Comparison of ENCODE assay signal across 10 mouse cellular contexts in genomic region chr4:154985151-154985777, GRCm38 (mm10). TPM values are rescaled to one million over a fixed set of nuclear protein-coding genes. Genes with fewer than 3 reads are reported as not detected.
DNase-seq lines count a peak whose midpoint lies in the region; ATAC-seq lines count a peak whose summit lies in the region.
"Had no signal": no experiment of that assay in that cellular context is flagged by ENCODE, and none has a peak within 500 bp of the region (broad histone marks: within the 10 kb centered on the region; RNA-seq: fewer than 3 reads in every experiment).

No protein-coding gene starts in this region.

- no peak for DNase-seq in heart, postnatal 4 days
- peak; percentile 55 for DNase-seq in midbrain, embryonic 10.5 days (ENCODE audit: low spot score)
- no peak for DNase-seq in midbrain, embryonic 14.5 days
- no peak for DNase-seq in embryonic facial prominence, embryonic 10.5 days (ENCODE audit: low spot score)
- DNase-seq in thymus, postnatal 10 days (ENCODE audit: low spot score in 2 of 2), result no peak

- no peak overlapping the region for H3K4me2 ChIP-seq in heart, embryonic 14.5 days (ENCODE audit: low read length)
- H3K4me2 ChIP-seq in midbrain, embryonic 14.5 days (ENCODE audit: low read length), result no peak overlapping the region
- H3K4me2 ChIP-seq in neural tube, embryonic 14.5 days (ENCODE audit: low read depth, low read length), result no peak overlapping the region

- H3K9ac ChIP-seq in heart, embryonic 14.5 days (ENCODE audit: low read length), result peak overlapping the region; percentile 4; the same call in 1 of the 2 replicates
- no peak overlapping the region for H3K9ac ChIP-seq in midbrain, embryonic 14.5 days (replicated peaks; ENCODE audit: low read length)
- H3K9ac ChIP-seq in neural tube, embryonic 14.5 days (replicated peaks; ENCODE audit: low read depth, low read length), result 0 out of 2 replicates have a peak overlapping the region, but pooled peaks have one; percentile 2

- no peaks in the 10 kb centered on the region for H3K9me3 ChIP-seq in heart, embryonic 14.5 days (ENCODE audit: control insufficient read depth, low read length)
- H3K9me3 ChIP-seq in midbrain, embryonic 10.5 days (replicated peaks), result no peaks in the 10 kb centered on the region
- H3K9me3 ChIP-seq in midbrain, embryonic 14.5 days (ENCODE audit: control insufficient read depth, low read length), result no peaks in the 10 kb centered on the region
- no peaks in the 10 kb centered on the region for H3K9me3 ChIP-seq in embryonic facial prominence, embryonic 10.5 days
- no peaks in the 10 kb centered on the region for H3K9me3 ChIP-seq in neural tube, embryonic 14.5 days (ENCODE audit: control insufficient read depth, low read length)
- H3K9me3 ChIP-seq: intestine, embryonic 15.5 days had no signal

- ATAC-seq in heart, embryonic 14.5 days (ENCODE audit: insufficient number of reproducible peaks, insufficient read depth, low FRiP score, low read depth), result no peak
- ATAC-seq in midbrain, embryonic 14.5 days (ENCODE audit: low FRiP score, low TSS enrichment), result no peak
- no peak for ATAC-seq in neural tube, embryonic 14.5 days (ENCODE audit: low read depth)
- ATAC-seq: intestine, embryonic 15.5 days had no signal

- no peak overlapping the region for H3K27ac ChIP-seq in heart, embryonic 14.5 days (replicated peaks in 1 of 2; ENCODE audit: control insufficient read depth in 1 of 2, insufficient read depth in 1 of 2, low read depth in 2 of 2, low read length in 2 of 2)
- peak overlapping the region; percentile 85 for H3K27ac ChIP-seq in midbrain, embryonic 10.5 days (replicated peaks)
- no peak overlapping the region for H3K27ac ChIP-seq in midbrain, embryonic 14.5 days (replicated peaks; ENCODE audit: low read depth, low read length)
- H3K27ac ChIP-seq in embryonic facial prominence, embryonic 10.5 days (replicated peaks), result peak overlapping the region; percentile 78
- H3K27ac ChIP-seq in neural tube, embryonic 14.5 days (ENCODE audit: low read depth, low read length), result no peak overlapping the region
- H3K27ac ChIP-seq: intestine, embryonic 15.5 days had no signal

- peaks cover 20% of the 10 kb centered on the region for H3K27me3 ChIP-seq in heart, embryonic 14.5 days (ENCODE audit: control insufficient read depth, insufficient read depth, low read length)
- peaks cover 37% of the 10 kb centered on the region for H3K27me3 ChIP-seq in midbrain, embryonic 10.5 days (ENCODE audit: low read depth, poor library complexity, severe bottlenecking)
- H3K27me3 ChIP-seq in midbrain, embryonic 14.5 days (ENCODE audit: control insufficient read depth, insufficient read depth, low read length), result peaks cover 10% of the 10 kb centered on the region
- H3K27me3 ChIP-seq in embryonic facial prominence, embryonic 10.5 days (replicated peaks; ENCODE audit: low read depth, poor library complexity, severe bottlenecking), result peaks cover 40% of the 10 kb centered on the region
- H3K27me3 ChIP-seq in neural tube, embryonic 14.5 days (ENCODE audit: control insufficient read depth, insufficient read depth, low read length), result 0 out of 2 replicates have a peak, but pooled peaks cover 4% of the 10 kb centered on the region
- H3K27me3 ChIP-seq: intestine, embryonic 15.5 days had no signal

- 84% methylated on average over 5 of the region's 5 CpGs for WGBS in heart, embryonic 14.5 days
- 63% methylated on average over 5 of the region's 5 CpGs for WGBS in midbrain, embryonic 10.5 days
- WGBS in midbrain, embryonic 14.5 days, result 59% methylated on average over 5 of the region's 5 CpGs
- 83% methylated on average over 5 of the region's 5 CpGs for WGBS in embryonic facial prominence, embryonic 10.5 days
- WGBS in neural tube, embryonic 14.5 days, result 78% methylated on average over 5 of the region's 5 CpGs

- H3K36me3 ChIP-seq in heart, embryonic 14.5 days (ENCODE audit: control insufficient read depth, insufficient read depth, low read length), result peaks cover 13% of the 10 kb centered on the region
- H3K36me3 ChIP-seq in midbrain, embryonic 10.5 days, result peaks cover 20% of the 10 kb centered on the region
- peaks cover 15% of the 10 kb centered on the region for H3K36me3 ChIP-seq in midbrain, embryonic 14.5 days (ENCODE audit: control insufficient read depth, insufficient read depth, low read length)
- H3K36me3 ChIP-seq in embryonic facial prominence, embryonic 10.5 days (replicated peaks), result peaks cover 21% of the 10 kb centered on the region
- H3K36me3 ChIP-seq in neural tube, embryonic 14.5 days (ENCODE audit: control insufficient read depth, insufficient read depth, low read length), result peaks cover 10% of the 10 kb centered on the region

- peaks cover 3 to 6% of the 10 kb centered on the region in 2 experiments; a peak in 2 of 4 replicates for H3K4me1 ChIP-seq in heart, embryonic 14.5 days (ENCODE audit: control insufficient read depth in 2 of 2, insufficient read depth in 2 of 2, low read length in 2 of 2)
- peaks cover 59% of the 10 kb centered on the region for H3K4me1 ChIP-seq in midbrain, embryonic 10.5 days
- peaks cover 8% of the 10 kb centered on the region for H3K4me1 ChIP-seq in midbrain, embryonic 14.5 days (ENCODE audit: control insufficient read depth, insufficient read depth, low read length)
- H3K4me1 ChIP-seq in embryonic facial prominence, embryonic 10.5 days, result peaks cover 54% of the 10 kb centered on the region
- H3K4me1 ChIP-seq in neural tube, embryonic 14.5 days (ENCODE audit: control insufficient read depth, insufficient read depth, low read length), result peaks cover 4% of the 10 kb centered on the region; the same call in 1 of the 2 replicates

- H3K4me3 ChIP-seq in heart, embryonic 14.5 days (ENCODE audit: control insufficient read depth in 1 of 2, insufficient read depth in 1 of 2, low read depth in 1 of 2, low read length in 2 of 2), result no peak overlapping the region
- H3K4me3 ChIP-seq in midbrain, embryonic 10.5 days, result peak overlapping the region; percentile 30; the same call in 1 of the 2 replicates
- H3K4me3 ChIP-seq in midbrain, embryonic 14.5 days (replicated peaks; ENCODE audit: low read depth, low read length), result no peak overlapping the region
- H3K4me3 ChIP-seq in embryonic facial prominence, embryonic 10.5 days, result no peak overlapping the region
- no peak overlapping the region for H3K4me3 ChIP-seq in neural tube, embryonic 14.5 days (ENCODE audit: low read depth, low read length)
- H3K4me3 ChIP-seq: intestine, embryonic 15.5 days; myocyte had no signal

RNA-seq across cellular contexts. Expression of gene Pank4, which starts 21.3 kb away (rescaled TPM):
- 41.4 and 42.1 TPM in 2 replicates for polyA plus RNA-seq in heart, embryonic 14.5 days (2014; fragmentation: Nextera tagmentation; extraction: Ambion mirVana)
- total RNA-seq in heart, postnatal 4 days (2021), result 10 to 100 TPM; 34.9 to 37.5 TPM
- 47.6 and 48.6 TPM in 2 replicates for polyA plus RNA-seq in midbrain, embryonic 10.5 days (2016; fragmentation: Nextera tagmentation; extraction: Ambion mirVana)
- 30.6 and 38.8 TPM in 2 replicates for polyA plus RNA-seq in midbrain, embryonic 14.5 days (2014; fragmentation: Nextera tagmentation; extraction: Ambion mirVana)
- polyA plus RNA-seq in embryonic facial prominence, embryonic 10.5 days (2016; fragmentation: Nextera tagmentation; extraction: Ambion mirVana), result 49.2 and 50.1 TPM in 2 replicates
- polyA plus RNA-seq in neural tube, embryonic 14.5 days (2014; fragmentation: Nextera tagmentation; extraction: Ambion mirVana), result 36.1 and 37.3 TPM in 2 replicates

RNA-seq across cellular contexts. Expression of gene Hes5, which starts 24.5 kb away (rescaled TPM):
- 0.24 and 0.47 TPM in 2 replicates for polyA plus RNA-seq in heart, embryonic 14.5 days (2014; fragmentation: Nextera tagmentation; extraction: Ambion mirVana)
- not detected for total RNA-seq in heart, postnatal 4 days (2021)
- polyA plus RNA-seq in midbrain, embryonic 10.5 days (2016; fragmentation: Nextera tagmentation; extraction: Ambion mirVana), result 690 and 827 TPM in 2 replicates
- polyA plus RNA-seq in midbrain, embryonic 14.5 days (2014; fragmentation: Nextera tagmentation; extraction: Ambion mirVana), result 111 and 123 TPM in 2 replicates
- polyA plus RNA-seq in embryonic facial prominence, embryonic 10.5 days (2016; fragmentation: Nextera tagmentation; extraction: Ambion mirVana), result 84.4 and 151 TPM in 2 replicates
- polyA plus RNA-seq in neural tube, embryonic 14.5 days (2014; fragmentation: Nextera tagmentation; extraction: Ambion mirVana), result 40.9 and 60.1 TPM in 2 replicates
- total RNA-seq: common myeloid progenitor, adult 5-6 weeks had no signal
- polyA plus RNA-seq: myocyte had no signal

RNA-seq across cellular contexts. Expression of gene Tnfrsf14, which starts 56.9 kb away (rescaled TPM):
- 0.46 and 1.2 TPM in 2 replicates for polyA plus RNA-seq in heart, embryonic 14.5 days (2014; fragmentation: Nextera tagmentation; extraction: Ambion mirVana)
- 1 to 10 TPM; 2.7 to 3.7 TPM for total RNA-seq in heart, postnatal 4 days (2021)
- polyA plus RNA-seq in midbrain, embryonic 10.5 days (2016; fragmentation: Nextera tagmentation; extraction: Ambion mirVana), result 0.67 and 0.99 TPM in 2 replicates
- polyA plus RNA-seq in midbrain, embryonic 14.5 days (2014; fragmentation: Nextera tagmentation; extraction: Ambion mirVana), result not detected in 2 replicates
- polyA plus RNA-seq in embryonic facial prominence, embryonic 10.5 days (2016; fragmentation: Nextera tagmentation; extraction: Ambion mirVana), result 0.45 and 1.4 TPM in 2 replicates
- polyA plus RNA-seq in neural tube, embryonic 14.5 days (2014; fragmentation: Nextera tagmentation; extraction: Ambion mirVana), result not detected in 2 replicates

Comparison
In these comparisons a context has a peak if more than half of its experiments do, and no peak if none do; other contexts are left out.
1. H3K27ac ChIP-seq: peak in midbrain, embryonic 10.5 days (single experiment) and embryonic facial prominence, embryonic 10.5 days (single experiment); none in heart, embryonic 14.5 days (0 of 2), midbrain, embryonic 14.5 days (single experiment) and neural tube, embryonic 14.5 days (single experiment).
2. RNA of gene Hes5, which starts 24.5 kb away (polyA plus RNA-seq): 690 to 827 TPM in midbrain, embryonic 10.5 days, 111 to 123 TPM in midbrain, embryonic 14.5 days, 84.4 to 151 TPM in embryonic facial prominence, embryonic 10.5 days and 40.9 to 60.1 TPM in neural tube, embryonic 14.5 days; 0.24 to 0.47 TPM in heart, embryonic 14.5 days; every median in the first group is over 10 times any median in the second.